Mouse (Mus musculus) kidney, postnatal 14 days (tissue): ENCODE measurements around the gene Gm49721.
A peak's percentile ranks its signal among the peaks of the same experiment; 100 is the strongest.
"Not testable (repeated sequence)": the region's sequence is repeated elsewhere in the genome, so short reads cannot be mapped to it uniquely, and the experiment has no call there.

Experiments used
- DNase-seq: peaks from one replicate; pipeline ENCODE4 v3.0.0; 2022; ENCODE audit warnings: mixed read lengths

The Gm49721 gene

GRCm38 (mm10) chr17:6978287-6979248 lies at the start of gene Gm49721:
TSS of gene Gm49721 (plus strand) at chr17:6978904.
- DNase-seq: peak; percentile 85

GRCm38 (mm10) chr17:6931625-6932024 lies 47.1 kb upstream of the Gm49721 start:
- DNase-seq: not testable (repeated sequence)

- DNase-seq: not testable (repeated sequence)
Measured at GRCm38 (mm10) chr17:6942560-6942959, 36.1 kb upstream of the Gm49721 start.

GRCm38 (mm10) chr17:6947637-6947983 lies 31.1 kb upstream of the Gm49721 start:
- DNase-seq: not testable (repeated sequence)

GRCm38 (mm10) chr17:6947984-6948768 lies 30.5 kb upstream of the Gm49721 start, which contains the start of gene Rsph3b:
TSS of gene Rsph3b (minus strand) at chr17:6948682.
- peak; percentile 92 for DNase-seq

- DNase-seq: not testable (repeated sequence)
Measured at GRCm38 (mm10) chr17:6948769-6949228, 29.9 kb upstream of the Gm49721 start.

GRCm38 (mm10) chr17:6958881-6959280 lies 19.8 kb upstream of the Gm49721 start:
- DNase-seq: not testable (repeated sequence)

- not testable (repeated sequence) for DNase-seq
Measured at GRCm38 (mm10) chr17:6959543-6960259, 19.0 kb upstream of the Gm49721 start.

- DNase-seq: not testable (repeated sequence)
Measured at GRCm38 (mm10) chr17:6960349-6960748, 18.4 kb upstream of the Gm49721 start.

GRCm38 (mm10) chr17:6960776-6961175 lies 17.9 kb upstream of the Gm49721 start, which contains the start of gene Tagap1:
TSS of gene Tagap1 (minus strand) at chr17:6961156.
- peak; percentile 61 for DNase-seq

- DNase-seq: not testable (repeated sequence)
Measured at GRCm38 (mm10) chr17:6961181-6962000, 17.3 kb upstream of the Gm49721 start.

- not testable (repeated sequence) for DNase-seq
Measured at GRCm38 (mm10) chr17:6962339-6962738, 16.4 kb upstream of the Gm49721 start.

- DNase-seq: not testable (repeated sequence)
Measured at GRCm38 (mm10) chr17:6962936-6963335, 15.8 kb upstream of the Gm49721 start.

- DNase-seq: not testable (repeated sequence)
Measured at GRCm38 (mm10) chr17:6965364-6965763, 13.3 kb upstream of the Gm49721 start.

GRCm38 (mm10) chr17:6967673-6968072 lies 11.0 kb upstream of the Gm49721 start:
- DNase-seq: not testable (repeated sequence)

- DNase-seq: not testable (repeated sequence)
Measured at GRCm38 (mm10) chr17:6970334-6970733, 8.4 kb upstream of the Gm49721 start, which contains the start of gene Rnaset2b. TSS of gene Rnaset2b (plus strand) at chr17:6970634.

GRCm38 (mm10) chr17:6971238-6971637 lies 7.5 kb upstream of the Gm49721 start:
- not testable (repeated sequence) for DNase-seq

GRCm38 (mm10) chr17:6972836-6973396 lies 5.8 kb upstream of the Gm49721 start:
- not testable (repeated sequence) for DNase-seq

GRCm38 (mm10) chr17:6974985-6975384 lies 3.7 kb upstream of the Gm49721 start:
- not testable (repeated sequence) for DNase-seq

- not testable (repeated sequence) for DNase-seq
Measured at GRCm38 (mm10) chr17:6979380-6979779, 676 bp downstream of the Gm49721 start.

GRCm38 (mm10) chr17:6980144-6980543 lies 1.4 kb downstream of the Gm49721 start:
- not testable (repeated sequence) for DNase-seq
